Mouse (Mus musculus): ENCODE results near the gene Elmo1. TPM values are rescaled to one million over a fixed set of nuclear protein-coding genes. Genes with fewer than 3 reads are reported as not detected.

Gene Elmo1
- polyA plus RNA-seq, 1 experiment from 2014 or later, result 31.3 TPM

- WGBS (ENCODE audit: missing documents), result 14% methylated on average over 9 of the region's 9 CpGs
- H3K79me2 ChIP-seq (ENCODE audit: inconsistent target), result peaks cover 69% of the 10 kb centered on the region
- H3K4me3 ChIP-seq (ENCODE audit: inconsistent target), result no peak overlapping the region
- H3K36me3 ChIP-seq (ENCODE audit: inconsistent target), result no peaks in the 10 kb centered on the region
- peak overlapping the region; percentile 92 for H3K27ac ChIP-seq
These were observed 93.3 kb downstream of the Elmo1 start for GRCm38 (mm10) chr13:20183512-20184238.

DNA sequence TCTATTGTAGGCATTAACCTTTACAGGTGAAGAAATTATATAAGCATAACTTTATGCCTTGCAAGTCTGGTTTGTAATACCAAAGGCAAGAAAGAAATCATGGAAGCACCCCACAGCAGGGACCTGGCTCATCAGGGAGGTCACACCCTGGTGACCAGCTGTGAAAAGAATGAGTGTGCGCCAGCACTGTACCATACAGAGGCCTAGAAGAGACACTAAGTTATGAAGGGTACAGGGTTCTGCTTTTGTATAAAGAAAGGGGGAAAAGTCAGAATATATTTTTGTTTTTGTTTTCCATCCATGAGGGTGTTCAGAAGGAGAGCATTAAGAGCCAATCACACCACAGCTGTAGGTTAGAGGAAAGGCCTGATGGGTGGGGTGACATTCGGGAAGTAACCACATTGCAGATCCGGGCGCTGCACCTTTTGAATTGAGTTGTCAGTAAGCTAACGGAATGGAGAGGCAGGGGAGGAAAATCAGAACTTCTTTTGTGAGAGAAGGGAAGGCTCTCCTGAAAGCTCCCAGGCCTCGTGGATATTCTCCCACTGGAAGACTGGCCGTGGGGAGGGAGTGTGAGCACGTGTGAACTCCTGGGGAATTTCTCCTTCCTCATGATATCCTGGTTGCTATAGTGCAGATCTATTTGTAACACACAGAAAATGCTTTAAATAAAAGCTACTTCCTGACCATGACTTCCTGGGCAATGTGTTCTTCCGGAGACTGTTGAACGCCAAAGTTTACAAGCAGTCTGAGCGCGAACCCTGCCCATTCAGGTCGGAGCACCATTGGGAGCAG lies 94.0 kb downstream of the Elmo1 start:
- peak overlapping the region; percentile 50 for H3K4me3 ChIP-seq (ENCODE audit: inconsistent target)
- H3K36me3 ChIP-seq (ENCODE audit: inconsistent target), result 0 out of 2 replicates have a peak, but pooled peaks cover 7% of the 10 kb centered on the region
- 8% methylated on average over 13 of the region's 13 CpGs for WGBS (ENCODE audit: missing documents)
- H3K79me2 ChIP-seq (ENCODE audit: inconsistent target), result peaks cover 69% of the 10 kb centered on the region
- H3K27ac ChIP-seq, result peak overlapping the region; percentile 92

GRCm38 (mm10) chr13:20185034-20185846 lies 94.8 kb downstream of the Elmo1 start:
- H3K27ac ChIP-seq, result peak overlapping the region; percentile 92
- H3K4me3 ChIP-seq (ENCODE audit: inconsistent target), result peak overlapping the region; percentile 50
- H3K79me2 ChIP-seq (ENCODE audit: inconsistent target), result peaks cover 74% of the 10 kb centered on the region
- WGBS (ENCODE audit: missing documents), result 2% methylated on average over 20 of the region's 20 CpGs
- 0 out of 2 replicates have a peak, but pooled peaks cover 7% of the 10 kb centered on the region for H3K36me3 ChIP-seq (ENCODE audit: inconsistent target)

- Histone ChIP-seq H3K79me2 (ENCODE audit: inconsistent target) (peaks cover 80% of the 10 kb centered on the region), H3K4me3 (ENCODE audit: inconsistent target) (peak overlapping the region; percentile 50), H3K36me3 (ENCODE audit: inconsistent target) (0 out of 2 replicates have a peak, but pooled peaks cover 7% of the 10 kb centered on the region), H3K27ac (peak overlapping the region; percentile 92)
- whole genome bisulfite sequencing (ENCODE audit: missing documents), result 37% methylated on average over 4 of the region's 4 CpGs
These were observed 95.4 kb downstream of the Elmo1 start for GRCm38 (mm10) chr13:20185847-20186213.

DNA sequence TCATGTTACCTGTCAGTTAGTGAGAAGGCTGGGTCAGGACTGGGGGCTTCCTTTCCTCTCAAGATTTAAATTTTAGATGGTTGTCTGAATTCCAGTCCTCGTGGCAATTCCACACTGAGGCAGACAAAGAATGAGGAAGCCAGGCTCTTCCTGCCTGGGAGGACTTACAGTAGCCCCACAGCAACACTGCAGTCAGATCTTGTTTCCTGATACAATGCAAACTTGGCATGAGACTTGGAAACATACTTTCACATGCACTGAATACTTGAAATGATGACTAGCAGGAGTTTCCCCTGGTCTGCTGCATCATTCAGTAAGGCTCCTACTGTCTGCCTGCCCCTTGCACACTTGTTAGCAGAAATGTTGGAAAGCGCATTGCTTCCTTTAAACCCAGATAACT lies 97.3 kb downstream of the Elmo1 start:
- H3K27ac ChIP-seq, result peak overlapping the region; percentile 43
- peaks cover 81% of the 10 kb centered on the region for H3K79me2 ChIP-seq (ENCODE audit: inconsistent target)
- H3K36me3 ChIP-seq (ENCODE audit: inconsistent target), result 0 out of 2 replicates have a peak, but pooled peaks cover 7% of the 10 kb centered on the region
- WGBS (ENCODE audit: missing documents), result 47% methylated on average over 2 of the region's 2 CpGs
- H3K4me3 ChIP-seq (ENCODE audit: inconsistent target), result no peak overlapping the region

GRCm38 (mm10) chr13:20192009-20192584 lies 101.7 kb downstream of the Elmo1 start:
- H3K79me2 ChIP-seq (ENCODE audit: inconsistent target), result peaks cover 88% of the 10 kb centered on the region
- no peak overlapping the region for H3K27ac ChIP-seq
- WGBS (ENCODE audit: missing documents), result 94% methylated on average over 6 of the region's 6 CpGs

GRCm38 (mm10) chr13:20200582-20200981 lies 110.2 kb downstream of the Elmo1 start:
- H3K4me3 ChIP-seq (ENCODE audit: inconsistent target), result no peak overlapping the region
- no peaks in the 10 kb centered on the region for H3K36me3 ChIP-seq (ENCODE audit: inconsistent target)
- peaks cover 100% of the 10 kb centered on the region for H3K79me2 ChIP-seq (ENCODE audit: inconsistent target)
- 79% methylated on average over 2 of the region's 2 CpGs for WGBS (ENCODE audit: missing documents)
- no peak overlapping the region for H3K27ac ChIP-seq

More at GRCm38 (mm10) chr13:20192009-20192584, 101.7 kb downstream of the Elmo1 start:
- no peak overlapping the region for H3K4me3 ChIP-seq (ENCODE audit: inconsistent target)
- H3K36me3 ChIP-seq (ENCODE audit: inconsistent target), result 0 out of 2 replicates have a peak, but pooled peaks cover 7% of the 10 kb centered on the region

- Histone ChIP-seq H3K36me3 (ENCODE audit: inconsistent target) (no peaks in the 10 kb centered on the region), H3K4me3 (ENCODE audit: inconsistent target) (no peak overlapping the region), H3K27ac (no peak overlapping the region), H3K79me2 (ENCODE audit: inconsistent target) (peaks cover 93% of the 10 kb centered on the region)
- WGBS (ENCODE audit: missing documents), result 82% methylated on average over 4 of the region's 4 CpGs
These were observed 112.2 kb downstream of the Elmo1 start for GRCm38 (mm10) chr13:20202617-20203016.

DNA sequence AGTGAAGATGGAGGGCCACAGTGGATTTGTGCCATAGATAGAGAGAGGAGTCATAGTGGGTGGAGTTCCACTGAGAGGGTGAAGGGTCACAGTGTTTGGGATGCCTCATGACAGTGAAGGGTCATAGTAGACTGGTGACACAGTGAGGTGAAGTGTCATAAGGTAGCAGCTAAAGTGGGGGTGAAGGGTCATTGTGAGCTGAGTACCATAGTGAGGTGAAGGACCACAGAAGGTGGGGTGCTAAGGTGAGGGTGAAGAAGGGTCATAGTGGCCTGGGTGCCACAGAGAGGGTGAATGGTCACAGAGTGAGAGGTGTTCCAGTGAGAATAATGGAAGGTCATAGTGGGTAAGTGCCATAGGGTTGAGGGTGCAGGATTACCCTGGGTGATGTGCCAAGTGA lies 113.8 kb downstream of the Elmo1 start:
- Histone ChIP-seq H3K79me2 (ENCODE audit: inconsistent target) (peaks cover 79% of the 10 kb centered on the region), H3K4me3 (ENCODE audit: inconsistent target) (no peak overlapping the region), H3K36me3 (ENCODE audit: inconsistent target) (no peaks in the 10 kb centered on the region), H3K27ac (no peak overlapping the region)

DNA sequence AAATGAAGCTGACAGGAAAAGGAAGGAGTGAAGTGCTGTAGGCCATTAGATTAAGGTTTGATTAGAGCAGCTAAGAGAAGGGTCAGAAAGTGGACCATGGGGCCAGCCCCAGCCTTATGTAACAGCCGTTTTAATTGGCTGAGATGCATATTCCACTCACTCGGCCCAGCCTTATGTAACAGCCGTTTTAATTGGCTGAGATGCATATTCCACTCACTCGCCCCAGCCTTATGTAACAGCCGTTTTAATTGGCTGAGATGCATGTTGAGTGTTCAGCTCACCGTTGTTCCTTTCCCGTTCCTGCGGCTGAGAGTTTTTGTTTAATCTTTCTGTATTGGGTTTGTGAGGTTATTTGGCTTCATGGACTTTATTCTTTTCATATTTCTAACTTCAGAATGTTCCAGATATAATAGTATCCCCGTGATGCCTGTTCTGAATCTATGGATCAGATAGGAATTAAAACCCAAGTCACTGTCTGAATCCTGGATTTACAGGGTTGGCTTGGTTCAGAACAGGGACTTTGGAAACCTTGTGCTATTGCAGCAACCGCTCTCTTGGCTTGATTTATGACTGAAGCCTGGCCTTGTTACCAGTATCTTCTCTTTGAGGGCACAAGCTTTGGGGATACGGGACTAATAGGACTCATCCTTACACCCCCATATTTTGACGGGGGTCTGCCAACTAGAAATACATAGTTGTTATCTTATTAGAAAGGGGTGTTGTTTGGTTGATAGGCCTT lies 114.8 kb downstream of the Elmo1 start:
- H3K27ac ChIP-seq, result no peak overlapping the region
- H3K4me3 ChIP-seq (ENCODE audit: inconsistent target), result no peak overlapping the region
- peaks cover 79% of the 10 kb centered on the region for H3K79me2 ChIP-seq (ENCODE audit: inconsistent target)
- 85% methylated on average over 12 of the region's 12 CpGs for WGBS (ENCODE audit: missing documents)
- H3K36me3 ChIP-seq (ENCODE audit: inconsistent target), result no peaks in the 10 kb centered on the region

- H3K36me3 ChIP-seq (ENCODE audit: inconsistent target), result no peaks in the 10 kb centered on the region
- no peak overlapping the region for H3K27ac ChIP-seq
- 86% methylated on average over 2 of the region's 2 CpGs for WGBS (ENCODE audit: missing documents)
- no peak overlapping the region for H3K4me3 ChIP-seq (ENCODE audit: inconsistent target)
- H3K79me2 ChIP-seq (ENCODE audit: inconsistent target), result peaks cover 79% of the 10 kb centered on the region
These were observed 115.3 kb downstream of the Elmo1 start for GRCm38 (mm10) chr13:20205746-20206145.

- no peak overlapping the region for H3K4me3 ChIP-seq (ENCODE audit: inconsistent target)
- peaks cover 65% of the 10 kb centered on the region for H3K79me2 ChIP-seq (ENCODE audit: inconsistent target)
- no peaks in the 10 kb centered on the region for H3K36me3 ChIP-seq (ENCODE audit: inconsistent target)
- peak overlapping the region; percentile 85 for H3K27ac ChIP-seq
- 38% methylated on average over 5 of the region's 5 CpGs for WGBS (ENCODE audit: missing documents)
These were observed 116.7 kb downstream of the Elmo1 start for GRCm38 (mm10) chr13:20207126-20207525.

GRCm38 (mm10) chr13:20207950-20208642 lies 117.7 kb downstream of the Elmo1 start:
- peak overlapping the region; percentile 85 for H3K27ac ChIP-seq
- H3K4me3 ChIP-seq (ENCODE audit: inconsistent target), result no peak overlapping the region
- WGBS (ENCODE audit: missing documents), result 19% methylated on average over 7 of the region's 7 CpGs

More at GRCm38 (mm10) chr13:20207950-20208642, 117.7 kb downstream of the Elmo1 start:
- Histone ChIP-seq H3K79me2 (ENCODE audit: inconsistent target) (peaks cover 57% of the 10 kb centered on the region), H3K36me3 (ENCODE audit: inconsistent target) (no peaks in the 10 kb centered on the region)

Measured in macrophage (primary cell).